Mouse (Mus musculus) midbrain, embryonic 14.5 days (tissue): ENCODE results near the gene Ppig. TPM values are rescaled to one million over a fixed set of nuclear protein-coding genes. Genes with fewer than 3 reads are reported as not detected.

Source experiments
- ATAC-seq: fragments of 200-750 bp; cut with Nextera tagmentation; 2 replicates; pipeline ENCODE4 v1.8.0; 2017; ENCODE audit warnings: moderate number of reproducible peaks, moderate library complexity; ENCODE audit not compliant: low FRiP score, low TSS enrichment
- DNase-seq: peaks from one replicate; pipeline ENCODE4 v3.0.0-alpha.2; 2015
- H3K27ac ChIP-seq: fragments of 300-500 bp; sonication (generic); replicated peaks from 2 replicates; pipeline ENCODE4 v1.5.1; 2014; ENCODE audit warnings: mild to moderate bottlenecking, low read depth, low read length, moderate library complexity
- H3K27me3 ChIP-seq: fragments of 300-500 bp; sonication (generic); 2 replicates; pipeline ENCODE4 v1.6.1; 2014; ENCODE audit warnings: low read length, control low read depth, mixed read lengths; ENCODE audit not compliant: control insufficient read depth, insufficient read depth
- H3K36me3 ChIP-seq: fragments of 300-500 bp; sonication (generic); 2 replicates; pipeline ENCODE4 v1.6.1; 2014; ENCODE audit warnings: low read length, control low read depth; ENCODE audit not compliant: control insufficient read depth, insufficient read depth
- H3K4me1 ChIP-seq: fragments of 300-500 bp; sonication (generic); 2 replicates; pipeline ENCODE4 v1.6.1; 2014; ENCODE audit warnings: mild to moderate bottlenecking, antibody characterized with exemption, low read length, control low read depth; ENCODE audit not compliant: control insufficient read depth, insufficient read depth
- H3K4me2 ChIP-seq: fragments of 300-500 bp; sonication (generic); 2 replicates; pipeline ENCODE4 v1.6.1; 2014; ENCODE audit warnings: mild to moderate bottlenecking, low read length, moderate library complexity
- H3K4me3 ChIP-seq: fragments of 300-500 bp; sonication (generic); replicated peaks from 2 replicates; pipeline ENCODE4 v1.5.1; 2014; ENCODE audit warnings: low read depth, low read length
- H3K9ac ChIP-seq: fragments of 300-500 bp; sonication (generic); replicated peaks from 2 replicates; pipeline ENCODE4 v1.6.1; 2014; ENCODE audit warnings: mild to moderate bottlenecking, low read length, moderate library complexity
- H3K9me3 ChIP-seq: fragments of 300-500 bp; sonication (generic); 2 replicates; pipeline ENCODE4 v1.6.1; 2016; ENCODE audit warnings: low read length, control low read depth, mixed read lengths; ENCODE audit not compliant: control insufficient read depth
- WGBS: fragments of 180-500 bp; shearing (Covaris S2); extraction: QIAGEN DNeasy Blood & Tissue Kit; methylation state at CpG from one replicate; pipeline ENCODE4 v1.1.7; 2014; 5-methylcytosine and 5-hydroxymethylcytosine counted together
- polyA plus RNA-seq: library from polyadenylated mRNA; unstranded; fragments of >200 nt; fragmentation: Nextera tagmentation; extraction: Ambion mirVana; gene quantifications from 2 replicates; pipeline ENCODE4 v1.2.1, GENCODE M21; 2014

Ppig gene
- polyA plus RNA-seq, 1 experiment from 2014 or later, result 95.9 TPM

DNA sequence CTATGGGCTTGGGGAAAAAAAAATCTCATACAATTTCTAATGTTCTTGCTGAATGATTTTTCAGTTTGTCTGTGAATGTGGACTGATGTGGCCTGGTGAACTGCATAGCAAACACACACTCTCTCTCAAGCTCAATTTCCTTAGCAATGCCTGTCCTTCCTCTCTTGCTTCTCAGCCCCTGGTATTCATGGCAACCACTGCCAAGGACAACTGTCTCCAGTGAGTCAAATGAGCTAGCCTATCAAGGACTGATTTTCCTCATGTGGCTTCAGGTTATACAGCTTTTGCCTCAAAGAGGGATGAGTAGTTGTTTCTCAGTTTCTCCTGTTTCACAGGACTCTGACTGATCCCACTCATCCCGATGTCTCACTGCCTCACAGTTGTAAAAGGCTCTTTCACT, 3.2 kb upstream of the Ppig start:
- H3K9me3 ChIP-seq, result no peaks in the 10 kb centered on the region
- no peak overlapping the region for H3K4me2 ChIP-seq
- H3K4me1 ChIP-seq, result peaks cover 7% of the 10 kb centered on the region; the same call in 1 of the 2 replicates
- DNase-seq (no peak), ATAC-seq (no peak)
- H3K27ac ChIP-seq, result no peak overlapping the region
- no peaks in the 10 kb centered on the region for H3K36me3 ChIP-seq
- no peak overlapping the region for H3K4me3 ChIP-seq
- H3K27me3 ChIP-seq, result no peaks in the 10 kb centered on the region
- 81% methylated on average over 1 of the region's 1 CpGs for WGBS
- no peak overlapping the region for H3K9ac ChIP-seq

DNA sequence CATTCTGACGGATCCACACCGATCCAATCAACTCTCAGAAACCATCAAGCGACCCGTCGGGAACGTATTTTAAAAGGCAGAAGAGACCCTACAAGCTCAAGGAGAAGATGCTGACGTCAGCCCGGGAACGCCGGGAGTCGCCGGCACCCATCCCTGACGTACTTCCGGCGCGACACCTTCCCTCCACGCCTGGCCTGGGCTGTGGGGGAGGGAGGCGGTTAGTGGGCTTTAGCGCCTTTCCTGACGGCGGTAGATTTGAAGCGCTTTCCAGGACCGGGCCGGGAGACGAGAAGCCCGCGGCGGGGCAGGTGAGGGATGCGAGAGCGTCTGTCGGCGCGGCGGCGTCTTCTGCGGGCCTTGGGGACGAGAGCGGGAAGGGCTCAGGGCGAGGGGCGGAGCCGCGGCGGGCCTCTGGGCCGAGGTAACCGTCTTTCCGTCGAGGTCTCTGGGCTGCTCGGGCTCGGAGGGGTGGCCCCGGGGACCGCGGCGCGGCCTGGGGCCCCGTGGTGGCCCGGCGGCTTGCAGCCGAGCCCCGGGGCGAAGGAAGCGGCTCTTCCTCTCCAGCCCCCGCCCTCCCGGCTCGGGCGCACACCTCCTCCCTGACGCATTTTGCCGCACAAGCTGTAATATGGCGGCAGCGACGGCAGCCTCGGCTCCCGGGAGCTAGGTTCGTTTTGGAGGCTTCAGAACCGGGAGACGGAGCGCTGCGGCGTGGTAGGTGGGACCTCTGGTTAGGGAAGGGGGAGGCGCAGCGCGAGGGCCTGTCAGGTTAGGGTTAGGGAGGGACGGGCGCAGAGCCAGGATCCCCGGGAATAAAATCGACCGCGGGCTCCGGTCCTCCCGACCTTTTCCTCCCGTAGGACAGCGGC, 539 bp downstream of the Ppig start:
- peak overlapping the region; percentile 87 for H3K27ac ChIP-seq
- no peaks in the 10 kb centered on the region for H3K27me3 ChIP-seq
- H3K4me2 ChIP-seq, result peak overlapping the region; percentile 69
- H3K36me3 ChIP-seq, result no peaks in the 10 kb centered on the region
- DNase-seq (peak; percentile 99), ATAC-seq (peak; percentile 98)
- H3K4me1 ChIP-seq, result peaks cover 10% of the 10 kb centered on the region; the same call in 1 of the 2 replicates
- H3K4me3 ChIP-seq, result peak overlapping the region; percentile 89
- H3K9ac ChIP-seq, result peak overlapping the region; percentile 85
- H3K9me3 ChIP-seq, result no peaks in the 10 kb centered on the region
- WGBS, result under 1% methylated on average over 90 of the region's 91 CpGs

DNA sequence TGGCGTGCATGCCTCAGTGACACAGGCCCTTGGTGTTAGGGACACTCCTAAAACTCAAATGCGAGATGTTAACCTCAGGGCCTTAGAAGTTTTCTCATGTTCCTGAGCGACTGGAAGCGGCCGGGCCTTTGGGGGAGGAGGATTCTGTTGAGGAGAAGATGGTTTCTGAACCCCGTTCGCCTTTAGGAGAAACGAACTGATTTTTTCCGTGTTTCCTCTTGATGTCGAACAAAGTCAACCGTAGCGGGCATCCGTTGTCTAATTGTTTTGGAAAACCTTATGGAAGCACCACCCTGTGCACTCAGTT, 1.1 kb downstream of the Ppig start:
- WGBS, result under 1% methylated on average over 13 of the region's 13 CpGs
- H3K27me3 ChIP-seq, result no peaks in the 10 kb centered on the region
- H3K4me1 ChIP-seq, result peaks cover 10% of the 10 kb centered on the region; the same call in 1 of the 2 replicates
- peak overlapping the region; percentile 85 for H3K9ac ChIP-seq
- ATAC-seq, result no peak
- no peaks in the 10 kb centered on the region for H3K9me3 ChIP-seq
- peak overlapping the region; percentile 69 for H3K4me2 ChIP-seq
- peak overlapping the region; percentile 87 for H3K27ac ChIP-seq
- H3K36me3 ChIP-seq, result no peaks in the 10 kb centered on the region
- DNase-seq, result peak; percentile 21
- peak overlapping the region; percentile 89 for H3K4me3 ChIP-seq

DNA sequence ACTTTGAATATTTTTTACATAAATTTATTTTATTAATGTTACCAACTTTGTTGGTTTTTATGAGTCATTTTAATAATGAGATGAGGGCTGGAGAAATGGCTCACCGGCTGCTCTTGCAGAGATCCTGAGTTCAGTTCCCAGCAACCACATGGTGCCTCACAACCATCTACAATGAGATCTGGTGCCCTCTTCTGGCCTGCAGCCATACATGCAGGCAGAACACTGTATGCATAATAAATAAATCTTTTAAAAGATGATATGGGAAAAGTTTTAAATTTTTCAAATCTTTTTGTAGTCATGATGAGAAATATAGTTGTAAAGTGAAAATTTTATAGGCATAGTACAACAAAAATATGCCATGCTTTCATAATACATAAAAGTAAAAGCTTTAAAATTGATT, 22.7 kb downstream of the Ppig start:
- WGBS, result 92% methylated on average over 1 of the region's 1 CpGs
- H3K36me3 ChIP-seq, result peaks cover 66% of the 10 kb centered on the region

DNA sequence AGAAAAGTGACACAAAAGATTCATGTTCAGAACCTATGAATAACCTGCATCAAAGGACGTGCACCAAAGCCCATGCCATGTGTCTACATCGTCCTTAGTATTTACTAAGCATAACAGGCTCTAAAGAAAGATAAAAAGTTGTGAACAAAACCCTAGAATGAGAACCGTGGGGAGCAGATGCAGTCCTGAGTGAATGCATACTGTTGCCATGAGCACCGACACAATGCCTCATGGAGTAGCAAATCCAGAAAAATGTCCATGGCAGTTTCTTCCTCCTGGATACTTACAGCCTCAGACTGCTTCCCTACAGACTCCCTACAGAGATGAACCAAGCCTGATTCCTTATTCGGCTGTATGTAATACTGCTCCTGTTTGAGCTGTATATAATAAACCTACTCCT, 38.6 kb downstream of the Ppig start:
- 0 out of 2 replicates have a peak, but pooled peaks cover 2% of the 10 kb centered on the region for H3K36me3 ChIP-seq
- DNase-seq, result peak; percentile 21

More for the DNA sequence above, 22.7 kb downstream of the Ppig start:
- H3K9me3 ChIP-seq, result no peaks in the 10 kb centered on the region
- no peaks in the 10 kb centered on the region for H3K4me1 ChIP-seq
- H3K9ac ChIP-seq, result no peak overlapping the region
- H3K27me3 ChIP-seq, result no peaks in the 10 kb centered on the region
- no peak overlapping the region for H3K4me2 ChIP-seq
- no peak overlapping the region for H3K4me3 ChIP-seq
- DNase-seq, result no peak
- H3K27ac ChIP-seq, result no peak overlapping the region
- no peak for ATAC-seq

DNA sequence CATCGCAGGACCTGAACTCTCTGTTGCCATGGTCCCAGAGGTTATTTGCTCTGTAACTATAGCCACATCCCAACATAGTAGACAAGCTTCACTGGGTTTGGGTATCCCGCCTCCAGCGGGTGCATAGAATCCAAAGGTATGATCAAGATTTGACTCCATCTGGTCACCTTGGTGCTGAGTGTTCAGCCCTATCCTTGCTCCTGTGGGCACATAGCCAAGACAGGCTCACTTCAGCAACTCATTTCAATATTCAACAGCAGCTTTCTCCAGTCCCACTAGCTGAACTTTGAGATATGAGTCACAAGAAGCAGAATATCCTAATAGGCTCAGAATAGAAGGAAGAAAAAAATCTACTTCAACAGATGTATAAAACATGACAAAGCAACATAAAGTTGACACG, 41.0 kb downstream of the Ppig start:
- ATAC-seq, result no peak
- no peak for DNase-seq
- no peaks in the 10 kb centered on the region for H3K4me1 ChIP-seq
- no peak overlapping the region for H3K4me2 ChIP-seq
- no peak overlapping the region for H3K4me3 ChIP-seq
- H3K36me3 ChIP-seq, result no peaks in the 10 kb centered on the region
- H3K9ac ChIP-seq, result no peak overlapping the region
- 80% methylated on average over 4 of the region's 4 CpGs for WGBS
- no peak overlapping the region for H3K27ac ChIP-seq
- no peaks in the 10 kb centered on the region for H3K27me3 ChIP-seq
- no peaks in the 10 kb centered on the region for H3K9me3 ChIP-seq

More for the DNA sequence above, 38.6 kb downstream of the Ppig start:
- no peak; the same call in 1 of the 2 replicates for ATAC-seq
- H3K4me2 ChIP-seq, result no peak overlapping the region
- no peaks in the 10 kb centered on the region for H3K27me3 ChIP-seq
- H3K4me3 ChIP-seq, result no peak overlapping the region
- H3K9me3 ChIP-seq, result no peaks in the 10 kb centered on the region
- no peaks in the 10 kb centered on the region for H3K4me1 ChIP-seq
- WGBS, result 9% methylated on average over 5 of the region's 5 CpGs
- H3K27ac ChIP-seq, result no peak overlapping the region
- no peak overlapping the region for H3K9ac ChIP-seq

DNA sequence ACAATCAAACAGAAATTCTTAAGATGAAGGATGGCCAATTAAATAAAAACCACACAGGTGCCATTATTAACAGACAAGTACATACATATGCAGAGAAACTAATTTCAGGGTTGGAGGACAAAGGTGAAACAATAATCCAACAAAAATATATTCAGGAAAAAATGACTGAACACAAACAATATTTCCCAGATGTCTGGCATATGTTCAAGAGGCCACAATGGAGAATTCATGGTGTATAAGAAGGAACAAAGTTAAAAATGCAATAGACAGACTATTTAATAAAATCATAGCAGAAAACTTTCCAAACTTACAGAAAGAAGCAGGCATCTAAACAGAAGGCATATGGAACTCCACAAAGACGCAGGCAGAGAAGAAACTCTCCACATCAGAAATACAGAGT, 42.4 kb downstream of the Ppig start:
- Histone ChIP-seq H3K4me2 (no peak overlapping the region), H3K27ac (no peak overlapping the region), H3K27me3 (no peaks in the 10 kb centered on the region), H3K36me3 (no peaks in the 10 kb centered on the region), H3K9me3 (no peaks in the 10 kb centered on the region), H3K9ac (no peak overlapping the region), H3K4me3 (no peak overlapping the region), H3K4me1 (no peaks in the 10 kb centered on the region)
- WGBS, result 79% methylated on average over 1 of the region's 1 CpGs
- no peak for ATAC-seq
- no peak for DNase-seq

DNA sequence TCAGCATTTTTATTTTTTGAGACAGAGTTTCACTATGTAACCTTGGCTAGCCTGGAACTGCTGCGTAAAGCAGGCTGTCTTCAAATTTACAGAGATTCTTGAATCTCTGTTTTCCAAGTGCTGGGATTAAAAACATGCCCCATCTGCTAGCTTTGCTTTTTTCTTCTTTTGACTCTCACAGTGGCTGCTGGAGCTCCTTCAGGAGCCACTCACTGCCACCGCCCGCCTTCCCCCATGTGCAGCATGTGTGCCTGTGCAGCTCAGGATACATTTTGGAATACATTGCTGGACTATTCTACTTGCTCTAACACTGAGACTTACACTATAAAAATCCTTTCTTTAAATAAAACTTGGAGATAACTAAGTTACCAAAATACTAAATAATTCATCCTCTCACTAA, 51.0 kb downstream of the Ppig start:
- Histone ChIP-seq H3K4me3 (no peak overlapping the region), H3K9ac (no peak overlapping the region), H3K27me3 (no peaks in the 10 kb centered on the region), H3K27ac (no peak overlapping the region), H3K4me1 (no peaks in the 10 kb centered on the region), H3K9me3 (no peaks in the 10 kb centered on the region), H3K4me2 (no peak overlapping the region), H3K36me3 (peaks cover 15% of the 10 kb centered on the region)
- DNase-seq (no peak), ATAC-seq (no peak)
- 95% methylated on average over 3 of the region's 3 CpGs for WGBS
